In genomic region chr8:79584966-79585365, GRCm38 (mm10) we compare ENCODE assay signal across 9 mouse cellular contexts. TPM values are rescaled to one million over a fixed set of nuclear protein-coding genes. Genes with fewer than 3 reads are reported as not detected.
A peak's percentile ranks its signal among the peaks of the same experiment; 100 is the strongest.
DNase-seq lines count a peak whose midpoint lies in the region; ATAC-seq and TF ChIP-seq lines count a peak whose summit lies in the region.
"Had no signal": no experiment of that assay in that cellular context is flagged by ENCODE, and none has a peak within 500 bp of the region (broad histone marks: within the 10 kb centered on the region; RNA-seq: fewer than 3 reads in every experiment).

No protein-coding gene starts in this region.

- peak; percentile 82 for DNase-seq in heart, adult 11 months
- DNase-seq in ZHBTc4 (ENCODE audit: low read depth, low spot score): peak; percentile 75
- peak; percentile 51 to 80 for DNase-seq in heart, adult 18-20 months
- peak; percentile 83 for DNase-seq in kidney, postnatal 10 days
- DNase-seq in lung, embryonic 14.5 days: peak; percentile 90
- peak; percentile 66 to 71 for DNase-seq in right cerebral cortex, postnatal 10 days (ENCODE audit: low spot score in 2 of 2)

- no peaks in the 10 kb centered on the region for H3K27me3 ChIP-seq in heart, embryonic 11.5 days (ENCODE audit: control insufficient read depth, insufficient read depth, low read length)
- H3K27me3 ChIP-seq in lung, embryonic 14.5 days (ENCODE audit: insufficient read depth, low read length): no peaks in the 10 kb centered on the region
- H3K27me3 ChIP-seq: limb, embryonic 15.5 days had no signal

- no peaks in the 10 kb centered on the region for H3K36me3 ChIP-seq in heart, embryonic 11.5 days (ENCODE audit: control insufficient read depth, insufficient read depth, low read length)
- H3K36me3 ChIP-seq in lung, embryonic 14.5 days (ENCODE audit: insufficient read depth): no peaks in the 10 kb centered on the region
- H3K36me3 ChIP-seq: limb, embryonic 15.5 days had no signal

- H3K9me3 ChIP-seq in heart, embryonic 11.5 days (replicated peaks; ENCODE audit: control insufficient read depth, low read length): no peaks in the 10 kb centered on the region
- no peaks in the 10 kb centered on the region for H3K9me3 ChIP-seq in lung, embryonic 14.5 days (ENCODE audit: low read depth, low read length)
- H3K9me3 ChIP-seq: limb, embryonic 15.5 days had no signal

- no peak for ATAC-seq in heart, embryonic 11.5 days (replicated peaks; ENCODE audit: insufficient number of reproducible peaks, low FRiP score, low TSS enrichment)
- ATAC-seq in lung, embryonic 14.5 days (ENCODE audit: insufficient read depth): peak; percentile 54; the same call in 1 of the 2 replicates

- TF ChIP-seq CTCF in cortical plate, adult 2 months (IDR thresholded peaks at IDR 0.05; ENCODE audit: extremely low read depth, insufficient read depth, low read length): peak; percentile 83
- peak; percentile 84 for TF ChIP-seq CTCF in lung, embryonic 14.5 days (IDR thresholded peaks at IDR 0.05; ENCODE audit: low read depth)

- WGBS in heart, embryonic 11.5 days (ENCODE audit: insufficient replicate concordance): 32% methylated on average over 3 of the region's 3 CpGs
- WGBS in lung, embryonic 14.5 days: 27% methylated on average over 3 of the region's 3 CpGs

- H3K9ac ChIP-seq in heart, embryonic 11.5 days (ENCODE audit: low read depth, low read length): no peak overlapping the region
- no peak overlapping the region for H3K9ac ChIP-seq in lung, embryonic 14.5 days
- H3K9ac ChIP-seq: limb, embryonic 15.5 days had no signal

- H3K27ac ChIP-seq in heart, embryonic 11.5 days (ENCODE audit: low read depth, low read length): no peak overlapping the region
- no peak overlapping the region for H3K27ac ChIP-seq in cortical plate, adult 2 months (ENCODE audit: insufficient read depth, low read length)
- H3K27ac ChIP-seq in lung, embryonic 14.5 days (ENCODE audit: low read depth): no peak overlapping the region
- H3K27ac ChIP-seq: limb, embryonic 15.5 days had no signal

- H3K4me3 ChIP-seq in heart, embryonic 11.5 days (ENCODE audit: low read depth, low read length): no peak overlapping the region
- H3K4me3 ChIP-seq in cortical plate, adult 2 months (ENCODE audit: insufficient read depth, low read length): no peak overlapping the region
- no peak overlapping the region for H3K4me3 ChIP-seq in lung, embryonic 14.5 days (ENCODE audit: low read depth, low read length)
- H3K4me3 ChIP-seq: limb, embryonic 15.5 days had no signal

- H3K4me1 ChIP-seq in heart, embryonic 11.5 days (ENCODE audit: control insufficient read depth, insufficient read depth, low read length): no peaks in the 10 kb centered on the region
- no peaks in the 10 kb centered on the region for H3K4me1 ChIP-seq in cortical plate, adult 2 months (ENCODE audit: control insufficient read depth, insufficient read depth, low read length)
- H3K4me1 ChIP-seq in lung, embryonic 14.5 days (ENCODE audit: insufficient read depth): no peaks in the 10 kb centered on the region
- H3K4me1 ChIP-seq: limb, embryonic 15.5 days had no signal

- TF ChIP-seq POLR2A in cortical plate, adult 2 months (IDR thresholded peaks at IDR 0.05; ENCODE audit: extremely low read depth, insufficient read depth, low read length): no peak

- no peak overlapping the region for H3K4me2 ChIP-seq in heart, embryonic 11.5 days
- no peak overlapping the region for H3K4me2 ChIP-seq in lung, embryonic 14.5 days
- H3K4me2 ChIP-seq: limb, embryonic 15.5 days had no signal

RNA-seq across cellular contexts. Expression of gene Otud4, which starts 54.5 kb away (rescaled TPM):
- 26.5 and 27.0 TPM in 2 replicates for polyA plus RNA-seq in heart, embryonic 11.5 days (2014; fragmentation: Nextera tagmentation; extraction: Ambion mirVana)
- 25.5 and 27.4 TPM in 2 replicates for polyA plus RNA-seq in cortical plate, adult 2 months (2012; rRNA removed)
- 10 to 100 TPM; 45.5 to 46.7 TPM for total RNA-seq in heart, adult 18-20 months (2021)
- 26.8 and 27.1 TPM in 2 replicates for polyA plus RNA-seq in lung, embryonic 14.5 days (2014; fragmentation: Nextera tagmentation; extraction: Ambion mirVana)
